Mouse (Mus musculus) T-helper 17 cell (primary cell): ENCODE measurements around the gene Slc5a12.

Experiments
- in situ Hi-C, 2 experiments: fragments of 300-600 bp; cut with MboI, MseI; formaldehyde crosslinking; loops; 1 replicate in 1 of 2; 2 replicates in 1 of 2; pipeline ENCODE4 v1.15.1; 2025; ENCODE audit warnings: high pct_unique_total_duplicates in 2 of 2

Gene Slc5a12

DNA sequence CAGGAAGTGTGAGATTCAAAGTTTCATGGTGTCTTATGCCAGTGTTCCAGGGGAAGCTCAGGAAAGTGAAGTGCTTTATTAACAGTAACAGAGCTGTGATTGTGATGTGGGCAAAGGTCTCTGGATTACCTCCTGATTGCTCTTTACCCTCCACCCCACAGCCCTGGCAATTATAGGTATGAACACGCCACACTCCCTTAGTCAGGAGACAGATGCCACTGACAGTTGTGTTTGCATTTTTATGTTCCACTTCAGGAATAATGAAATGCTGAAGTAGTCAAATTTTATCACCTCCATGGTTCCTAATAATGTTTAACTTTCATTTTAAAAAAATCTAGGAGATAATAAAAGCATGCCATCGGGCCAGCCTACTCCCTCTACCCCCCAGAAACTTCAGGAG is at the start of gene Slc5a12:
Slc5a12 (plus strand) TSS at position 367 of the 400 bp plus-strand sequence.
- in situ Hi-C loops: no loop called here

DNA sequence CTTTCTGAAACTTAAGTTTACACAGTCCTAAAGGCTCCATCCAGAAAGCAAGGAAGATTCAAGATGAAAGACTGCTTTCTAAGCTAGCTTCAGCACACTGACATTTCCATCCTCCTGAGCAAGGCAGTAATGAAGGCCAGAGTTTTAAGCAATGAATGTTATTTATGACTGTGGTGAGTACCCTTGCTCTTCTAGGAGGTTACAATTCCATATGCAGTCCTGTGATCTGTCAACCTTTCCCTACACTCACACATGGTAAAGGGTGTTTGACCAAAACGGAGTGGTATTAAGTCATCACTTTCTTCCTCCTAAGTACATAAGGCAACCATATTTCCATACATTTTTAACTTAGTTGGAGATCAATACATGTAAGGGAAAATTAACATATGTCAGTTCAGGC is 41.0 kb upstream of the Slc5a12 start:
- in situ Hi-C loops: no loop called here

- in situ Hi-C loops: loop anchor here in 1 of 2 experiments (5.0 kb wide), 1 partner anchor 660 kb away; no protein-coding TSS in a partner anchor
These were observed 34.5 kb upstream of the Slc5a12 start for GRCm38 (mm10) chr2:110562621-110563020.

DNA sequence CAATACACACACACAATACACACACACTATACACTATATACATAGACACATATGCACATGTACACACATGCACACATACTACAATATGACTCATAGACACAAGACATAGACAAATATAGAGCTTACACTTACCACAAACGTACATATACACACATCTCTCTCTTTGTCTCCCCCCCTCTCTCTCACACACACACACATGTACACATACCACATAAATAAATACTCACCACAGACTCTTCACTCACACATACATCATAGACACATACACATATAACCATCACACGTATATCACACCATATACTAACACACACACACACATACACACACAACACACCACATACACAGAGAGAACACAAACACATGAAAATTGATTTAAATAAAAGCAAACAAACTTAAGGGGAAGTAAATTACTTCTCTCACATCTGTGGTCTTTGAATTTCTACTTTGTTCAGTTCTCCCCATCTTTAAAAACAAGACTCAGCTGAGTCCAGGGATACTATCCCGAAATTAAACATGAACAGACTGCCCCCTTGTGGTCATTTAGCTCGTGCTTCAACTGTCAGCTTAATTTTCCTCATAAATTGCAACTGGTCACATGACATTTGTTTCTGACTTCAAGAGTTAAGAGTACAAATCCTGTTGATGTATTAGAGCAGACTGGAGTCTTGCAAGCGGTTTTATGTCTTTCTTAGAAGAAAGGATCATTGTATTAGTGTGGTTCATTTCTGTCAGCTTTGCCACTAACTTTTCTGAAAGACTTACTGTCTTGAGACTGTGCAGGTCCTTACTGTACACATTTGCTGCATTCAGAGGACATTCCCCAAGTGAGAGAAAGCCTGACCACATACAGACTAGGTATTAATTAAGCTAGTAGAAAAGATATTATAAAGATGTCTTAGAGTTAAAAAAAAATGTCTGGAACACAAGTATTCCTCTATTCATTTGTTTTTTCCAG is 32.1 kb upstream of the Slc5a12 start:
- in situ Hi-C loops: loop anchor here in 1 of 2 experiments (5.0 kb wide), 1 partner anchor 663 kb away; no protein-coding TSS in a partner anchor

DNA sequence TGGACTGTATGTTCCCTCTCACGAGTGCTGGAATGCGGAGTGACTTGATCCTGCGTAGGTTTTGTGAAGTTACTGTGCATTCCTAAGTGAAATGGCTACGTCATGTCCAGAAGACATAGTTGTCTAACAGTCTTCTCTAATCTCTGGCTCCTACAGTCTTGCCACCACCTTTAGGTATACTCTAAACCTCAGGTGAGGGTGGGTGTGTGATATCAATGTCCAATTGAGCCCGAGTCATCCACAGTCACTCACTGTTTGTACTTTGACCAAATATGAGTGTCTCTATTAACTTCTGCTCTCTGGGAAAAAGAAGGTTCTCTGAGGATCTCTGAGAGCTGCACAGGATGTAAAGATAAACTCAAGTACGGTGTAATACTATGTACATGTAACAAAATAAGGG is 10.4 kb upstream of the Slc5a12 start:
- in situ Hi-C loops: loop anchor here in 1 of 2 experiments (10.0 kb wide), 1 partner anchor 1212 kb away; no protein-coding TSS in a partner anchor

GRCm38 (mm10) chr2:110590007-110590406 is 7.1 kb upstream of the Slc5a12 start:
- in situ Hi-C loops: no loop called here

GRCm38 (mm10) chr2:110592276-110592675 is 4.8 kb upstream of the Slc5a12 start:
- in situ Hi-C loops: no loop called here

GRCm38 (mm10) chr2:110644358-110644757 is 47.3 kb downstream of the Slc5a12 start:
- in situ Hi-C loops: no loop called here

- in situ Hi-C loops: no loop called here
These were observed 47.7 kb downstream of the Slc5a12 start for GRCm38 (mm10) chr2:110644846-110645245.

DNA sequence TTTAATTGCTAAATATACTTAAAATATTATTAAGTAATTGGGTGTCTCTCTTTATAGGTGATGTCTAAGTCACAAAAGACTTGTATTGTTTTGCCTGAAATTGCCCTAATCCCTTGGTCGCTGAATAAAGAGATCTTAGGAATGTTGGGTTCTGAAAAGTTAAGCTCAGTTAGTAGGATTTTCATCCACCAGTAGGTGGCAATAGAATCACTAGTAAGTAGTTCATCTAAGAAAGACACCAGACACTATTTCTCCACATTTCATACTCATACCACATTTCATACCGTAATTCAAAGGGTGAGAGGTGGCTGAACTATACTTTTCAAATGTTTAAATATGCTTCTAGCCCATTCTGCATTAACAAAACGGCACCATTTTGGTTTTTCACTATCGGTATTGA is 66.2 kb downstream of the Slc5a12 start:
- in situ Hi-C loops: no loop called here

- in situ Hi-C loops: no loop called here
These were observed 74.0 kb downstream of the Slc5a12 start for GRCm38 (mm10) chr2:110671071-110671624.
